Mouse (Mus musculus) cerebellum, postnatal 14 days (tissue): ENCODE measurements around the gene Ccl7.
A peak's percentile ranks its signal among the peaks of the same experiment; 100 is the strongest.

Experiments
- DNase-seq, 2 experiments: peaks; one replicate each; pipeline ENCODE4 v3.0.0; 2021; ENCODE audit warnings: mixed read lengths in 2 of 2

Ccl7 gene

DNA sequence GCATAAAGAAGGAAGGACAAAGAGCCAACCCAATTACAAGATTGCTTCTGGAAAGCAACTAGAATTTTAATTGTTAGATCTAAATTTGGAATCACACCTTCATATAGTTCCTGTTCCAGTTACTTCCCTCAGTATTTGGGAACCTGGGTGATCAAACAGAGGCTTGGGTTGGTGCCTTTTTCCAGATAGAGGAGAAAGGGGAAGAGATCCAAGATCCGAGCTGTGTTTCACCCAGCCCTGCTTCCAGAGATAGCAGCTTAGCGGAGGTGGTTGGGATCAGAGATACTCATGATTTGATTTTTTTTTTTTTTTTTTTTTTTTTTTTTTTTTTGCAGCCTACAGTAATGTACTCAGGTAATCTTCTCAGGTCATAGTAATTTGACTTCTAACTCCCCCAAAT, 9.7 kb upstream of the Ccl7 start:
- no peak for DNase-seq

GRCm38 (mm10) chr11:82038535-82038934, 7.0 kb upstream of the Ccl7 start, which contains the start of gene Gm17268:
Gene Gm17268, minus strand, starts transcription at chr11:82038562.
- DNase-seq = no peak

DNA sequence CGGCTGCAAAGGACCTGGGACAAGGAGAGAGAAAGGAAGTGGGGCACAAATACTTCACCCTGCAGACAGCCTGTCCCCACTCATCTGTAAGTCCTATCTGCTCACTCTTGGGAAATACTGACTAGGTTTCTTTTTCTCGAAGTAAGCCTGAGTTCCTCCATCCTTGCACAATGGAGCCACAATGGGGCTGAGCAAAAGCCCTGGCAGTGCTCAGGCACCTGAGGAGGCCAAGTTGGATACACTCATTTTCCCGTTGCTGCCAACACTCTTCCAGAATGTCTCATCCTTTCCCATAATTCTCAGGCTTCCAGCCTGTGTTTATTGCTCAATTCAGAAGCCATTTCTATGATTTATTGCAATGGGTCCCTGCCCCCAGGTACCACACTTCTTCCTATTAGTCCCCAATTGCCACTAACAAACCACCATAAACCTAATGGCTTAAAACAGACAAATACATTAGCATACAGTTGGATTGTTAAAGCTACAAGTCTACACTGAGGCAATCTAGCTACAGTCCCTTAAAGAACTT, 6.3 kb upstream of the Ccl7 start:
- no peak for DNase-seq

DNA sequence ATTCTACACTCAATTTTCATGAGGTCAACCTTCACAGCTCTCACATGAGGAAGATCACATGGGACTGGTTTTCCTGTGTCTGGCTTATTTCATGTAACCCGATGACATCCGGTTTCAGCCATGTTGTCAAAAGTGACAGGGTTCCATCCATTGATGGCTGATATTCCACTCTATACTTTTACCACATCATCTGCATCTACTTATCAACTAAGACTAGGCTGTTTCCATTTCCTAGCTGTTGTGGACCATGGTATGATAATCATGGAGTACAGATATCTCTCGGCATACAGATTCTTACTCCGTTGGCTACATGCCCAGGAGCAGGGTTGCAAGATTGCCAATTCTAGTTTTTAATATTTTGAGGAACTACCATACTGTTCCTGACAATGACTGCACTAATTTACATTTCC, 3.8 kb upstream of the Ccl7 start:
- no peak for DNase-seq

- peak; percentile 27 to 42 for DNase-seq
Observed at GRCm38 (mm10) chr11:82047746-82048415, 2.4 kb downstream of the Ccl7 start.

- DNase-seq = no peak
Observed at GRCm38 (mm10) chr11:82053849-82054248, 8.3 kb downstream of the Ccl7 start.

GRCm38 (mm10) chr11:82057646-82058045, 12.1 kb downstream of the Ccl7 start, which contains the start of gene Ccl11:
Gene Ccl11, plus strand, starts transcription at chr11:82057823.
- no peak for DNase-seq

DNA sequence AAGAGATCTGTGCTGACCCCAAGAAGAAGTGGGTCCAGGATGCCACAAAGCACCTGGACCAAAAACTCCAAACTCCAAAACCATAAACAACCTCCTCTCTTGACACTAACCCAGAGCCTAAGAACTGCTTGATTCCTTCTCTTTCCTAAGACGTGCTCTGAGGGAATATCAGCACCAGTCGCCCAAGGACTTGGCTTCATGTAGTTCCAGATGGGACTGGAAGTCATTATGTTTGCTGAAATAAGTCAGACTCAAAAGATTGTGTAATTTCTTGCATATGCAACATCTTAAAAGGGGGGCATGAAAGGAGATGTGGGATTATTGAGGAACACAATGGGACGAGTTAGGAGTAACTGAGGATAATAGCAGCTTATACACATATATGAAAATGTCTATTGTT, 16.7 kb downstream of the Ccl7 start:
- DNase-seq = no peak

GRCm38 (mm10) chr11:82063454-82063853, 17.9 kb downstream of the Ccl7 start:
- DNase-seq = peak in 1 of 2 experiments; percentile 13

GRCm38 (mm10) chr11:82066953-82067571, 21.6 kb downstream of the Ccl7 start:
- no peak for DNase-seq

DNA sequence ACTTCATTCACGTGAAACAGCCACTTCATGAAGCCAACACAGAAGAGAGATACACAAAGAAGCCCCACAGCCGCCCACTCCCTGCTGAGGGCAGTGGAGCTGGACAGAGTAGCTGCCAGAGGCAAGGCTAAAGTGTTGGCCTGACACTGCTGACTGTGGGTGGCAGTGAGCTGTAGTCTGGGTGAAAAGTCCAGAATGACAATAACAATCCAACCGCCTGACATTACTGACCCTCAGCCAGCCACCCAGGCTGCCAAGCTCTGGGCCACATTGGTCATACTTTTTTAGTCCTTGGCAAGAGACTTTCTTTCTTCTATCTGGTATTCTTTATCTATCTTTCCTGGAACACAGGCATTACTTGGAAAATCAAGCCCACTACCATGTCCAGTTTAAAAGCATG, 25.6 kb downstream of the Ccl7 start:
- no peak for DNase-seq

DNA sequence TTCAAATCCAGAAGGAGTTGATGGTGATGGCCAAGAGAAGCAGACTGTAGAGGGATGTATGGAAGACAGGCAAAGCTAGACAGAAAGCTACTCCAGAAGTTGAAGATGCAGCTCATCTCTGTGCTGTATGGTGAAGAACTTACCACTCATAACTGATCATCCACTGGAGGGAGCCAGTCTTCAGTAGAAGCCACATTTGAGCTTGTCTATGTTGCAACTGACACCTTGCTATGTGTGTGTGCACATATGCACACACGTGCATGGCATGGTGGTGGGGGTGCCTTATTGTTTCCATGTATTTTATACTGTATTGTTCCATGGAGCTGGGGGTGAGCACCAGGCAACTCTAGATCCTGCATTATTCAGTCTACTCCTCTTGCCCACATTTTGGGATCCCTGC, 26.9 kb downstream of the Ccl7 start:
- DNase-seq = no peak

DNA sequence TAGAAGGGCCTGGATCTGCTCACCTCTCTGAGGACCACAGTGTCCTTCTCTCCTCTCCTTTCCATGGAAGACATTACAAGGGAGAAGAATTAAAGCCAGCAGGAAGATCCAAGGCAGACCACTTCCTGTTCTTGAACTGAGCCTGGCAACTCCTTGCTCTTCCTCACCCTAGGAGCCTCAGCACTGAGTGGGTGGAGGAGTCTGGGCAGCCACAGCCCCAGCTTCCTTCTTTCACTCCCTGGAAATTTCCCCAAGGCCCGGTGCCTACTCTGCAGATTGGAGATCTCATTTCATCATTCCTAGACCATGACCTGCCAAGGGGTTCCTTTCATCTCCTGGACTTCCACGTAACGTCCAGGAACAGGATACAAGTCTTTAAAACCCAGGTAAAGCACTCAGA, 27.5 kb downstream of the Ccl7 start:
- no peak for DNase-seq

- no peak for DNase-seq
Observed at GRCm38 (mm10) chr11:82073686-82074085, 28.2 kb downstream of the Ccl7 start.

DNA sequence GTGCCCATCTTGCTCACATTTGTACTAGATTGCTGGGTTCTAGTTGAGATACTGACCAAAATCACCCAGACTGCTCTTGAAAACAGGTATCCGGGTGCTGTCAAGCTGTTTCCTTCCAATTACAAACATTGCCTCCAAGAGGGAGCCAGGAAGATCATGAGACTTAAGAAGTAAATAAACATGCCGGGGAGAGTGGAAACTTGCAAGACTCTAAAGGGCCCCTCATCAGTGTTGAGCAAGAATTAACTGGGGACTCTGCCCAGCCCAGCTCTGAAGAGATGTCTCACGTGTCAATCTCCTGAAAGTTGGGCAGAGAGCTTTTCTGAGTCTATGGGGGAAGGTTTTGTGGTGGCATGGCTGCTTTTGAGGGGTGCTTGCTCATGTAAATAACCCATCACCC, 31.5 kb downstream of the Ccl7 start:
- no peak for DNase-seq

- no peak for DNase-seq
Observed at GRCm38 (mm10) chr11:82078136-82078730, 32.7 kb downstream of the Ccl7 start.

GRCm38 (mm10) chr11:82080865-82081264, 35.4 kb downstream of the Ccl7 start:
- no peak for DNase-seq

GRCm38 (mm10) chr11:82084360-82084759, 38.8 kb downstream of the Ccl7 start:
- no peak for DNase-seq
